Mouse (Mus musculus): ENCODE measurements around the gene Aldoart2.

Gene Aldoart2

DNA sequence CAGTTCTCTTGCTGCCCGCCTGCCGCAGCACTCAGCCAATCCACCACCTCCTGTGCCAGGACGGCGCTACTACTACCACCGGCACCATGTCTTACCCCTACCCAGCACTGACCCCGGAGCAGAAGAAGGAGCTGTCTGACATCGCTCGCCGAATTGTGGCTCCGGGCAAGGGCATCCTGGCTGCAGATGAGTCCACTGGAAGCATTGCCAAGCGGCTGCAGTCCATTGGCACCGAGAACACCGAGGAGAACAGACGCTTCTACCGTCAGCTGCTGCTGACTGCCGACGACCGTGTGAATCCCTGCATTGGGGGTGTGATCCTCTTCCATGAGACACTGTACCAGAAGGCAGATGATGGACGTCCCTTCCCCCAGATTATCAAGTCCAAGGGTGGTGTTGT, at the start of gene Aldoart2:
TSS of gene Aldoart2 (plus strand) at position 34 of the 400 bp plus-strand sequence.
- DNase-seq (ENCODE audit: low read depth, low spot score), result no peak

DNA sequence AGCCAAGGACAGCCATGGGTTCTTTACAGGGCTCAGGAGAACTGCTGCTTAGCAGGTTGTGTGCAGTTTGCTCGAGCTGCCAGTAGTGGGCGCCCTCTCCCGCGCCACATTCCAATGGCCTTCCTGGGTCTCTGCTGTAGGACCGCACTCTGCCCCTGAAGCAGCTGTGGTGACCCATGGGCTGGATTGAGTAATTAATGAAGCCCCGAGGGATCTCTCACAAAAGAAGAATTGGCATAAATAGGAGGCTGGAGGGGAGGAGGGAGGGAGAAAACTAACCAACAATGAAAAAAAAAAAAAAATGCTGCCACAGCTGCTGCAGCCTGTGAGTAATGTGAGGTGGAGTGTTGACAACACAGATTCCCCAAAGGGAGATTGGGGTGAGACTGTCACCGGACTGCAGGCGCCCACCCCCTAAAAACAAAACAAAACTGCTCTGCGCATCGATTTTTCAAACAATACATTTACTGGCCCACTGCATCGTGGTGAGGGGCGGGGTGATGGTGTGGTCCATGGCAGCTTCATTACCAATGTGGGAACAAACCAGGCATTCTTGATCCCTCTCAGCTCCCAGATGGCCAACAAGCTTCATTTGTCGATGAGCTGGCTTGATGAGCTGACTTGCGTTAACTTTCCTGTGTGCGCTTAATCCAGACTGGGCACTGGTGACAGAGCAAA, 46.8 kb upstream of the Aldoart2 start:
- peak; percentile 82 for DNase-seq (ENCODE audit: low read depth, low spot score)

DNA sequence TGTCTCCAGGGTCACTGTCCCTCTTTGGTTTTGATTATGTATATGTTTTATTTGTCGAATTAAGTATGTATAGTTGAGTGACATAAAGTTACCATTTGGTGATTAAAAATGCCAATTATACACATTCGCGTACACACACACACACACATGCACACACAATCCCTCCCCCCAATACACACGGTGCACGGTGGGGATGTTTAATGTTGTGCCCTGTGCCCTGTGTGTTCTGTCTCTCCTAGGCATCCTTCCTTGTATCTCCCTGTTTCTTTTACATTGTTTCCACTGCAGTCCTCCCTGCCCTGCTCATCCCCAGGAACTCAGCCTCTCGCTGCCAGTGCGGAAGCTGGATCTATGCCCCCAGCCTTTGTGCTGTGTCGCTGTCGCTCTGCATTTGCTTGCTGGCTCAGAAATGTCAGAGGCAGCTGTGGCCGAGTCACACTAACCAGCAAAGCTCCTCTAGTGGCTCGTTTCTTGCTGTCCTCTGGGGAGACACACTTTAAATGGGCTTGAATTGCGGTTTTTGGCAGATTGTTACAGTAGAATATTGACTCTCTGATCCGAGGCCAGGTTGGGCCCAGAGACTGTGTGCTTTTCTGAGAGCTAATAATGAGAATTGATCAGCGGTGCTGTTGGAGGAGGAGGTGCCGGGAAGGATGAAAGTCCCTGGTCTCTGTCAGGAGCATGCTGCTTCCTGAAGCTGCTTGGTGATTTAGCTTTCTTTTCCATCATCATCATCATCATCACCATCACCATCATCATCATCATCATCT, 37.9 kb upstream of the Aldoart2 start:
- no peak for DNase-seq (ENCODE audit: low read depth, low spot score)

DNA sequence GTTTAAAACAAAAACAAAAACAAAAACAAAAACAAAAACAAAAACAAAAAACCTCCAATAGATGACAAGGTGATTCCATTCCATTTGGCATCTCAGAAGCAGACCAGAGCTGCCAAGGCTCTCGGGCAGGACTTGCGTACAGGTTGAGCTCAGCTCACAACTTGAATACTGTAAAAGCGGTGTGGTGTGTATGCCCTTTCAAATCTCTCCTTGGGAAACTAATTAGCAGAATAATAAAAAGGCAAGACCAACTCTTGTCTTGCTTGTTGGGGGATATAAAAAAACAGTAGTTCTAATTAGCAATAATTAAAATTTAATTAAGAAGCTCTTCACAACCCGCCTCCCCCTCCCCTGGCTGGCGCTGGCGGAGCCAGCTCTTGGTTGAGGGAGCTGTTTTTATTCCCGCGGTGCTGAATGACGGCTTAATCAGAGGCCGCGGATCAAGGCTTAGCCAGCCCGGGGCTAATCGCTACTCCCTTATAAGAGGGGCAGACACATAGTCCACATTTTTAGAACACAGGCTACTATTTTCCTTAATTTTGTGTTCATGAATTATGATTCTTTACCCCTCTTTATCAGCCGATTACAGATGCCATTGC, 28.4 kb upstream of the Aldoart2 start:
- peak; percentile 44 for DNase-seq (ENCODE audit: low read depth, low spot score)

DNA sequence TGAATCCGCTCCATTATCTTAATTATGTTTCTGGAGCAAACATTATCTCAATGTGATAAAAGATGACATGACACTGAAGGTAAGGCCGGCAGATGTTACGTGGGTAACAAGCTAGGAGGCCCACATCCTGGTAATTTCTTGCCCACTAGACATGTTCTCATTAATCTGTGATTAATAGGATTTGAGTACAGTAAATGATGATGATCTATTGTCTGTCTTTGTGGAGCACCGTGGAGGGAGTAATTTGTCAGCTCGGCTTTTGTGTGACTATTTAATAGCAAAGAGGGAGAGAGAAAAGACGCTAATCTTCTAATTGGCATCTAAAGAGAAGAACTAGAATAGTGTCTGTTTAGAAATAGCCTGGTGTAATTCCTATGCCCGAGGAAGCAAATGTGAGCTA, 27.3 kb upstream of the Aldoart2 start:
- no peak for DNase-seq (ENCODE audit: low read depth, low spot score)

DNA sequence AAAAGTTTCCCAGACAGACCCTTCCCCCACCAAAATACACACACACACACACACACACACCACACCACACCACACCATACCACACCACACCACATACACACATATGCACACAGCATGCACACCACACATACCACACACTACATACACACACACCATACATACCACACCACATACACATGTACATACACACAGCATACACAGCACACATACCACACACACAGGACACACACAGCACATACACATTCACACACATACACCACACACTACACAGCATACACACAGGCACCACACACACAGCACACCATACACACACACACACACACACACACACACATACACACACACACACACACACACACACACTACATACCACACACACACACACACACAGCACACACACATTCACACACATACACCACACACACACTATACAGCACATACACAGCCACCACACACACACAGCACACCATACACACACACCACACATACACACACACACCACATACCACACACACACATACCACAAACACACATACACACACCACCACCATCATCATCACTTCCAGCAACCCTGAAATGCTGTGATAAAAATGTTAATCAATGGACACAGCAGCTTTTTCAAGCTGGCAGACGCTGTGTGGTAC, 26.6 kb upstream of the Aldoart2 start:
- no peak for DNase-seq (ENCODE audit: low read depth, low spot score)

DNA sequence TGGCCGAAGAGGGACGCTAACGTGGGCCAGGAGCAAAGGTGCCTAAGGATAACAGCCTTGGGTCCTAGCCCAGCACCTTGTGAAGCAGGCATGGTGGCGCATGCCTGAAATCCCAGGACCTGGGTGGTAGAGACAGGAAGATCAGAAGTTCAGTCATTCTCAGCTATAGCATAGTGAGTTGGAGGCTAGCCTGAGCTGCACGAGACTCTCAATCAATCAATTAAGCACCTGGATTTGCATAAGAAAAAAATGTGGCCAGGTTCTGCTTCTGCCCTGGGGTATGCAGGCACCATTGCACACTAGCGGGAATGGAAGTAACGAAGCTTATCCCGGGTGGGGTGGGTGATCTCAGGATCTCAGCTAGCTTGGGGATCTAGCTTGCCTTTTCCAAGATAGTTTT, 25.9 kb upstream of the Aldoart2 start:
- peak; percentile 41 for DNase-seq (ENCODE audit: low read depth, low spot score)

DNA sequence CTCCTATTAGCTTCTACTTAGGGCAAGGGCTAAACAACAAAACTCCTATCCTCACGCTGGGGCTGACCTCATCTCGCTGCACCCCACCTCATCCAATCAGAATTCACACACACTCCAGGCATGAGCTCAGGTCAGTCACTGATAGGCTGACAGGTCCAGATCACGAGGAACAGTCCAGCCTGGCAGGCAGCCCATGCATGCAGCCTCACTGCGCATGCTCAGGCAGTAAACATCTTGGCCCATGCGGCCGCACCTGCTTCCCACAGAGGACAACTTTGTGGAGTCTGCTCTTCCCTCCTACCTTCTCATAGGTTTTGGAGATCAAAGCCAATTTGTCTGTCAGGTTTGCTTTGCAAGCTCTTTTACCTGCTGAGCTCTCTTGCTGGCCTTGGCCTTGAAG, 10.1 kb upstream of the Aldoart2 start:
- peak; percentile 63 for DNase-seq (ENCODE audit: low read depth, low spot score)

DNA sequence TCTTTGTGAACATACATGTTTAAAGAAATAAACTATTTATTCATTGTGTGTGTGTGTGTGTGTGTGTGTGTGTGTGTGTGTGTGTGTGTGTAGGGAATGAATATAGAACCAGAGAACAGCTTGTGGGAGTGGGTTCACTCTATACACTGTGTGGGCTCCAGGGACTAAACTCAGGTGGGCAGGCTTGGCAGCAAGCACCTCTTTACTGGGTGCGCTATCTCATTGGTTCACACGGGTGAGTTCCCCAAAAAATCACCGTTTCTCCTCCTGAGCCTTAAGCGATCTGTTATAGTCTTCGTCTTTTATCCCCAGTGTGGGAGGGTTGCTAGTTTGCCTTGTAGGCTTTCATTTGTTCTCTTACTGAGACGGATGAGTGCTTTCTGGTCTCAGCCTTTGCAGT, 7.2 kb upstream of the Aldoart2 start:
- no peak for DNase-seq (ENCODE audit: low read depth, low spot score)

DNA sequence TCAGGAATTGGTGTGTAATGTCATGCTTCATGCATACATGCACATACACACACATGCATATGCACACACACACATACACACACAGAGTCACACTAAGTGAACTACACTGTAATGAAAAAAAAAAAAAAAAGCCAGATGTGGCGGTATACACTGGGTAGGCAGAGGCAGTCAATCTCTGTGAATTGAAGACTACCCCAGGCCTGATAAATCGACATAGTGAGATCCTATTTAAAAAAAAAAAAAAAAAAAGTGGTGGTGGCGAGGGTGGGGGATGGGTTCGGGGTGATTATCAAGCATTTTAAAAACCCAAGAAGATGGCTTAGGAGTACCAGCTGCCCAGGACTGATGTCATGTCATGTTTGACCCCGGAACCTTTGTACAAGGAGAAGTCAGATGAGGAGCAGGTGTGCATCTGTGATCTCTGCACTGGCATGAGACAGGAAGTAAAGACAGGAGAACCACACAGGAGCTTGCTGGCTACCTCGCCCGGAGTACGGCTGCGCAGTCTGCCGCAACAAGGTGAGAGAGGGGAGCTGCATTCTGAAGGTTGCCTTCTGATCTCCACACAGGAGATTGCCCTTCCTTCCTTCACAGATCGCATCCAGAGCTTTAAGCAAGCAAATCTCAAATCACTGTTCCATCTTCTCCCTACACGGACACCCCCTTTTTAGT, 5.7 kb upstream of the Aldoart2 start:
- DNase-seq (ENCODE audit: low read depth, low spot score), result no peak

DNA sequence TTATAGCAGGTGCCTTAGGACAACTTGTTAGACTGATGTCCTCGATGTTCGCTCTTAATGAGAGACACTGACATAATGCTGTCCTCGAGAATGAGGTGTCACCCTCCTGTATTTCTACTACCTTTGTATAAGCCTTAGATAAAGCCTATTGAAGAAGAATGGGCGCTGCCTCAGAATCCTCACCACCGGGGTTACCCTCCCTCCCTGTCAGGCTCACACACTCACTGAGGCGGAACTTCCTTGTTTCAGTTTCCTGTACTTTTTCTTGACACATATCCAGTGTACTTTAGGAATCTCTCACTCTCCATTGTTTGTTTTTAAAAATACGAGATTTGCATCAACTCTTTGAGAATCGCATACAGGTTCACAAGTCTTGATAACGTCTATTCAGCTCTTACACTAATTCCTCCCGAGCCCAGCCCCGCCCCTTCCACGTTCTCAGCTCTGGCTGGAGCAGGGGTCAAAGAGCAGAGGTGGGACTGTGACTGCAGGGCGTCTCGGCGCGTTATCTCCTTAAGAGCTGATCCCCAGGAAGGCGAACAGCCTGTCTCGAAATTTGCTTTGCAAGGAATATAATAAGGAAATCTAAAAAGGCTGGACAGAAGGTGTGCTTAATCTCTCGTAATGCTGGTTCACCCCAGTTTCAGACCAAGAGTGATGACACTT, 4.9 kb upstream of the Aldoart2 start:
- peak; percentile 61 for DNase-seq (ENCODE audit: low read depth, low spot score)

DNA sequence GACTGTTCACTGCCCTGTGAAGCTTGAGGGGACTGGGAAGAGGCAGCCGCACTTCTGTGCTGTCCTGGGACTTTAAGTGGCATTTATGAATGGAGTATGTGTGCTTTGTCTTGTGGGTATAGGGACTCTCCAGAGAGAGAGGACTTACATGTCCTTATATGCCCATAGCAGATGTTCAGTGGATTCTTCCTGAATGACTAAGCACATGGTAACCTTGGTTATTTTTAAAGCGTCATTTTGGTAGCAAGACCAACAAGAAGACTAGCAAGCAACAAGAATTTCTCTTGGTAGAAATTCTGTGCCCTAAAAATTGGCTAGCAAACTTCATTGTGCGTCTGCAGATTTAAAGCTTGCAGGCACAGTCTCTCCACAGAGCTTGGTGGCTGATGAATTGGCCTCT, 1.3 kb upstream of the Aldoart2 start:
- no peak for DNase-seq (ENCODE audit: low read depth, low spot score)

DNA sequence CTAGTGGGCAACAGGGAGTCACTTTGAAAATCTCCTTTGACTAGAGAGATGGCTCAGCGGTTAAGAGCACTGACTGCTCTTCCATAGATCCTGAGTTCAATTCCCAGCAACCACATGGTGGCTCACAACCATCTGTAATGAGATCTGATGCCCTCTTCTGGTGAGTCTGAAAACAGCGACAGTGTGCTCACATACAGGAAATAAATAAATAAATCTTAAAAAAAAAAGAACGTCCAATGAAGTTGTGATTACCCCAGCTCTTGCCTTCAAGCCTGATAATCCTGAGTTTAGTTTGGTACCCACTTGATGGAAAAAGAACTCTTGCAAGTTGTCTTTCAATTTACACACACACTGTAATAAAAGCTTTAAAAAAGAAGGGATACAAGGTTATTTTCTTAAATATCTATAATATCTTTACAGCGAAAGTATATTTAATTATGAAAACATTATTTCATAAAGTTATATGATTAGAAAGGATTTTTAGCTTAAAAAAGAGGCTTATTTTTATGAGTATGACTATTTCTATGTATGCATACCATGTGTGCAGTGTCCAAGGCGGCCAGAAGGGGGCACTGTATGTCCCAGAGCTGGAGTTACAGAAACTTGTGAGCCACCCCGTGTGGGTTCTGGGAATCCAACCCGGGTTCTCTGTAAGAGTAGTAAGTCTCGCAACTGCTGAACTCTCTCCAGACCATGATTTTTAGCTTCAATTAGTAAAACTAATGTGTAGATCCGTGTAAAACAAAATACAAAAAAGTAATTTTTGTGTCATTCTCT, 664 bp upstream of the Aldoart2 start:
- DNase-seq (ENCODE audit: low read depth, low spot score), result peak; percentile 84

DNA sequence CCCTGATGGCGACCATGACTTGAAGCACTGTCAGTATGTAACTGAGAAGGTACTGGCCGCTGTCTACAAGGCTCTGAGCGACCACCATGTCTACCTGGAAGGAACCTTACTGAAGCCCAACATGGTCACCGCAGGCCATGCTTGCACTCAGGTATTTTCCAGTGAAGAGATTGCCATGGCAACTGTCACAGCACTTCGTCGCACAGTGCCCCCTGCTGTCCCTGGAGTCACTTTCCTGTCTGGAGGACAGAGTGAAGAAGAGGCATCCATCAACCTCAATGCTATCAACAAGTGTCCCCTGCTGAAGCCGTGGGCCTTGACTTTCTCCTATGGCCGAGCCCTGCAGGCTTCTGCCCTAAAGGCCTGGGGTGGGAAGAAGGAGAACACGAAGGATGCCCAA, 828 bp downstream of the Aldoart2 start:
- peak; percentile 67 for DNase-seq (ENCODE audit: low read depth, low spot score)

DNA sequence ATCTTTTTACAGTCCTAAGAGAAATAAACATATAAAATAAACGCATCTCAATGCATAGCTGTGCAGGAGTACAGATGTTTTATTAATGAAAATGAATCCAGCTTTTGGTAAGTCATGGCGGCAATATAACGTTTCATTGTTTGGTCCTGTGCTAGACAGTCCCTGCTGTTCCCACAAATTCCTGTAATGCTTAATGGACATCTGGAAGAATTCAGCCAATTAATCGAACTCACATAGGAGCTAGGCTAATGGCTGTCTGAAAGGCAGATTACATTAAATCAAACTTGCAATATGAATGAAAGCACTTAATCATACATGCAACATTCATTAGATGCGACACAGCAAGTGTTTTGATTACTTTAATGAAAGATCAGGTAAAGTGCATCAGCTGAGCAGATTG, 1.8 kb downstream of the Aldoart2 start:
- DNase-seq (ENCODE audit: low read depth, low spot score), result no peak

DNA sequence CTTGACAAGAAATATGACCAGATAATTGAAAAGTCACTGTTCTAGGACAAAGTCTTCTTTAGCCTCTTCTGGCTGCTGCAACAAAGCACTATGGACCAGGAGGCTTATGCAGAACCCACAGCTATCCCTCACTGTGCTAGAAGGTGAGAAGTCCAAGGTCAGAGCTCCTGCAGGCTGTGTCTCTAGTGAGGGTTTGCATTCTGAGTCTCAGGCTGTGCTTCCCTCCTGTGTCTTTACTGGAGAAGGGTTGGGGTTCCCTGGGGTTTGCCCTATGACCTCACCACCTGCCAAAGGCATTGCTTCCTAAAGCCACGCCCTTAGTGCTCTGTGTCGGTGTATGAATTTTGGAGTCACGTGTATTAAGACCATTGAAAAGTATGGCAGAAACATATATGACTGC, 3.4 kb downstream of the Aldoart2 start:
- no peak for DNase-seq (ENCODE audit: low read depth, low spot score)

DNA sequence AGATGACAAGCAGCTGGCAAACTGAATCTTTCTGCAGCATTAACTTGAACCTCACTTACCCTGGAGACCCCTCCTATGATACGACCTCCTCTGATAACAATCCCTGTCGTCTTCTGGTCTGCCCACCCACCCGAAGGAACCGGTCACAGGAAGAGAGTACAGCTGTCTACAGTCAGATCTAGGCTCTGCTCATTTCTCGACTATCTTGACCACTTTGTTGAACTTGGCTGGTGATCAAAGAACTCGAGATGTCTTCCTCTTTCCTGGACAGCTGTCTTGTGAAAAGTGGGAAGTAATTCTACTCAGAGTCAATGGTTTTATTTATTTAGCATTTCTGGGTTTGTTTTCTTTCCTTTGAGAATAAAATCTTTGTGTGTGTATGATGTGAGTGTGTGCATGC, 4.6 kb downstream of the Aldoart2 start:
- DNase-seq (ENCODE audit: low read depth, low spot score), result no peak

DNA sequence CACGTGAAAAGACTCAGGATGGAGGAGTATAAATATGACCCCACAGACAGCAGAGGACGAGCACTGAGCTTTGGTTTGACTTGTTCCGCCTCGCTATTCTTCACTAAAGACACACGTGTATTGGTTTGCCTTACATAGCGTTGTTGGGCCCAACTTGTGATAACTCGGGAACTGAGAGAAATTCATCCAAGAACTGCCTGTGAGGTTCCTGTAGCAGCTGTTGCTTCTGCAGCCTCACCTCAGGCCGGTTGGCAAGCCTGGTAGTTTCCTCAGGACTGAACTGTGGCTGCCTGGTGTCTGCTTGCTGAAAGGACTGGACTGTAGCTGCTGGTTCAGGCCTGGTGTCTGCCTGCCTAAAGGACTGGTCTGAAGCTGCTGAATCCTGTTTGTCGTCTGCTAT, 5.6 kb downstream of the Aldoart2 start:
- DNase-seq (ENCODE audit: low read depth, low spot score), result no peak

DNA sequence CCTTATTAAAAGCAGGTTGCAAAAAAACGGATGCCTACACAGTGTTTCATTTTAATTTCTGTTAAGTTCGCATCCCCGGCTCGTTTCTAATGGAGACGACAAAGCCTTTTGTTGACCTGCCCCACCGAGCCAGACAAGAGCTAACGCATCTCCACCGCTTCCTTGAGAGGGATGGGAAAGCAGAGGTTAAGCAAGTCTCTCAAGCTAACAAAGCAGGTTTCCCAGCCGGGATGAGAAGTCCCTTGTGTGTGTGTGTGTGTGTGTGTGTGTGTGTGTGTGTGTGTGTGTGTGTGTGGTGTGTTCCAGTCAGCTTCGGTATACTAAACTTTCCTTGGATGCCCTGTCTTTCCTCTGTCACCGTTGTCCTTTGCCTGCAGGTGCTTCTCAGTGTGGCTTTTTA, 6.1 kb downstream of the Aldoart2 start:
- DNase-seq (ENCODE audit: low read depth, low spot score), result no peak

DNA sequence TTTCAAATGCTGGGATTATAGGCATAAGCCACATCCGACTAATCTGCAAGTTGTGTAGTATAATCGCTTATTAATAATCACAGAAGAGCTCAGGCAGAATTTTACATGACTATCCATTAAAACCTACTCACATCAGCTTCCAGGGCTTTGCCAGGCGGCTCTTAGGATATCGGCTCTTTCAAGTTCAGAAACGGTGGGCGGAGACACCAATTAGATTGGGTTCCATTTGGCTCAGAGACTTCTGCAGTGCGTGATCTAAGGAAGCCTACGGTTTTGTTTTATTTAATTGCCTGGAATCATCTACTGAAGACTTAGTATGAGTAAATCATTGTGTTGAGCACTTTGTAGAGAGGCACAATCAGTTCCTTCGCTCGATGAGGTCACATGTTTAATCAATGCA, 6.6 kb downstream of the Aldoart2 start:
- no peak for DNase-seq (ENCODE audit: low read depth, low spot score)

DNA sequence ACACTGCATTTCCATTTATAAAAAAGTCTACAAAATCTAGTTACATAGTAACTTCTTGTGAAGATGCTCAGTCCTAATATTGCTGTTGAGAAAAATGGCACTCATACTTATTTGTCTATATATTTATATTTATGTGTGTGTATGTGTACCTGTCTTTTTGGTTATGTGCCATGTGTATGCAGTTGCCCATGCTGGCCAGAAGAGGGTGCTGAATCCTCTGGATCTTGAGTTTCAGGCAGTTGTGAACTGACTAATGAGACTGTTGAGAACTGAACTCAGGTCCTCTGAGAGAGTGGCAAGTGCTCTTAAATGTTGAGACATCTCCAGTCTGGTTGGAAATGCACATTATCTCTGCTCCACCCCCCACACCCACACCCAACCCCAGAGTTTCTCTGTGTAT, 8.1 kb downstream of the Aldoart2 start:
- DNase-seq (ENCODE audit: low read depth, low spot score), result peak; percentile 55

Measured in ZHBTc4 (cell line).